Mouse (Mus musculus): ENCODE results near the gene Dera. TPM values are rescaled to one million over a fixed set of nuclear protein-coding genes. Genes with fewer than 3 reads are reported as not detected.

Gene Dera
- total RNA-seq, 2 experiments from 2014 or later = 3.7 to 4.8 TPM

DNA sequence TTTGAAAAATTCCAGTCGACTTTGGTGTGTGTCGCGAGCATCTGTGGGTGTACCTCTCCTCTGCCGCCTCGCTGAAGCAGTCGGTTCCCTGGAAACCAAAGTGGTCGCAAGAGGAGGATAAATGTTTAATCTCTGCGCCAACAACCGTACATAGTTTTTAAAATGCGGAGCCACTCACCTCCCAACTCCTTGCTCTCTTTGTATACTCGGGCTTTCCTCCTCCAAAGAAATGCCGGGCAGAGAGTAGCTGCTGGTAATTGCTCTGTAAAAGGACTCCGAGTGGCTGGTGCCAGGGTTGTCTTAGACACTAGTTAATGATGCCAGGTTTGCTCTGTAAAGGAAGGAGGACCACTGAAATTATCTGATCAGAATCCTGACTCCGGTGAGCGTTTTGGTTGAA, 6.6 kb downstream of the Dera start:
- Histone ChIP-seq H3K27ac (no peak overlapping the region), H3K4me3 (no peak overlapping the region; the same call in 1 of the 2 replicates)
- intact Hi-C loops (cut with DNase I) = no loop called here
- no peak for TF ChIP-seq CTCF (IDR thresholded peaks at IDR 0.05)
- peak in 1 of 2 experiments; percentile 28 for DNase-seq (ENCODE audit: extremely low spot score in 1 of 2, low spot score in 2 of 2)

DNA sequence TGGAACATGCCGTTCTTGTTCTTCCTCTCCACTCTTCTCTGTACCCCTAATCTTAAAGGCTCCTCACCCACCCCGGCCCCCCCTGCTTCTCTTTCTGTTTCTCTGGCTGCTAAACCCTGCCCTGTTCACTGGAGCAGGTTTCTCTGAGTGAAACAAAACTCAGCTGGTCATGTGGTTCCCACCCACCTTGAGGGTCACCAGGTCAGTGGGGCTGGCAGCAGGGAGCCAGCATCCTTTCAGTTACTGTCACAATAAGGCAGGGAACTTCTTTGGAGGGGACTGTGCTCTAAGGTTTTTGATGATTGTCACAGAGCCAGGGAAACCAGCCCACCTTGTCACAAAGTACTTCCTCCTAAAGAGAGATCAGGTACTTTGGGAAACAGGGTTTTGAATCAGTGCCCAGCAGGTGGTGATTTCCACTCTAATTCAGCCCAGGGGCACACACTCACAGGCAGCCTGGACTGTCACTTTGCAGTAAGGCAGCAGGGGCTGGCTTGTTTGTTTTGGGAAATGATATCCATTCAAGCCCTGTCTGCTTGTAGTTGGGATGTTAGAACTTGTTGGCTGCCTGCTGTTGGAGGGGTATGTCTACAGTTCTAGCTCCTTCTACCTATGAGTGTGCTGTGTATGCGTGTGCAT, 10.3 kb downstream of the Dera start:
- intact Hi-C loops (cut with DNase I) = no loop called here
- TF ChIP-seq CTCF (IDR thresholded peaks at IDR 0.05) = no peak
- no peak overlapping the region for H3K4me3 ChIP-seq
- no peak overlapping the region for H3K27ac ChIP-seq
- DNase-seq (ENCODE audit: extremely low spot score in 1 of 2, low spot score in 2 of 2) = no peak

DNA sequence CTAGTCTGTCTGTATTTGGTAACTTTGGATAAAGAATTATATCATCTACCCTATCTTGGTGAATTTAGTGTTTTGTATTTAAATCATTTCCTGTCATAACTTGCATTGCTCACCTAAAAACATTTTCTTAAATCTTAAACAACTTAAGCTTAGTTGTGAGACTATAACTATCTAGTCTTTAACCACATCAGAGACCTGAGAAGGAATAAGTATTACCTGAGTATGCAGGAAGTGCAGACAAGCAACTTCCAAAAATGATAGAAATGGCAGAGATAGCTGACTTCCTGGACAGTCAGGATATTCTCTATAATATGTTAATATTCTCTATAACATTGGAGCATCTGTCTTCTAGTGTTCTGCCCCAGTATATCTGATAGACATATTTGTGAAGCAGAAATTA, 11.8 kb downstream of the Dera start:
- no peak overlapping the region for H3K27ac ChIP-seq
- intact Hi-C loops (cut with DNase I) = no loop called here
- H3K4me3 ChIP-seq = no peak overlapping the region
- no peak for DNase-seq (ENCODE audit: extremely low spot score in 1 of 2, low spot score in 2 of 2)
- no peak for TF ChIP-seq CTCF (IDR thresholded peaks at IDR 0.05)

DNA sequence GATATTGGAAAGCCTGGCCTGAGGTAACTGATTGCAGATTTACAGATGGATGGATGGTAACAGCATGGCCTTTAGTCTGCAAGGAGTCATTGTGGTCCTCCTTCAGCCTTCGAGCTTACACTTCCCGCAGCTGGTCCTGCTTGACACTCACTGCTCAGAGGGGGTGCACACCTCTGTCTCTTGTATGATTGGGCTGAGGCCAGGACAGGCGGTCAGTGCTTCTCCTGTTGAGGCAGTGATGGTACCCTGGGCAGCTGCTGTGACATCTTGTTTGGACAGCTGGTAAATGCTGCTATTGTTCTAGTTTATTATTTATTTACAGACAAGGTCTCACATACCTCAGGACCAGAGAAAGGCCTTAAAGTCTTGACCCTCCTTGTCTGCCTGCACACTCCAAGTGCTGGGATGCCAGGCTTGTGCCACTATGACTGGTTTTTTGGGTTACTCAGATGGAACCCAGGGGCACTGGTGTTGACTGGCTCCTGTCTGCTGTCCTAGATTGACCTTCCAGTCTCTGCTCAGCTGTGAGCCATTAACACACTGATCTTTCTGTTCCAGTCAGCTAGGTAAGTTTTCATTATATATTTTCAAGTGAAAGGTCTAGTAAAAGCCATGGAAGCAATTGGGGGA, 17.4 kb downstream of the Dera start:
- no peak for DNase-seq (ENCODE audit: extremely low spot score in 1 of 2, low spot score in 2 of 2)
- H3K4me3 ChIP-seq = no peak overlapping the region
- TF ChIP-seq CTCF (IDR thresholded peaks at IDR 0.05) = no peak
- intact Hi-C loops (cut with DNase I) = no loop called here
- H3K27ac ChIP-seq = no peak overlapping the region

DNA sequence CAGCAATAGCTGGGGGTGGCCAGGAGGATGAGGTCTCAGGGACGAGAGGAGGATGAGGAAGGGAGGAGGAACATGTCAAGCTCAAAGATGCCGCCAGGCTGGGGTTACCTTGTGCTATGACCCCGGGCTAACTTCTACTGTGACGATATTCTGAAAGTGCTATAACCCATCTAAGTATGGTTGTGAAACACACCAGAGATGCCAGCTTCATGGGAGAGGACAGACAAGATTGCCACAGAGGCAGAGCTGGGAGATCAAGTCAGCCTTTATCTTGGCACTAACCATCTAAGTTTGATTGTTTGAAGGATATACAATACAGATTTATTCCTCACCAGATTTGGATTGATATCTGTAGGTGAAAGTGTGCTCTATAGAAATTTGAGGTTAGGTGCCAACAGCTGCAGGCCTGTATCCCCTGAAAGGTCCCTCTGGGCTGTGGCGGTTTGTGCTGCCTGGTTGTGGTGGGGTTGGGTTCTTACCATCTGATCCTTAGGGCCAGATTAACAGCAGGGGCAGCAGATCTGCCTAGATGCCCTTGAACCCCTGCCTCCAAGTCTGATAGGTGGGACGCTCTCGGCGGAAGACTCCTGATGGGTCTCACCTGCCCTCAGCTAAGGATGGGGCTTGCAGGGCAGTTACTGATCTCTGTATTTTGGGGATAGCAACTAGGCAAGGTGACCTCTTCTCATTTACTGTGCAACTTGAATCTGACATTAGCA, 18.7 kb downstream of the Dera start:
- no peak for DNase-seq (ENCODE audit: extremely low spot score in 1 of 2, low spot score in 2 of 2)
- no peak overlapping the region for H3K27ac ChIP-seq
- TF ChIP-seq CTCF (IDR thresholded peaks at IDR 0.05) = no peak
- intact Hi-C loops (cut with DNase I) = no loop called here
- H3K4me3 ChIP-seq = no peak overlapping the region

DNA sequence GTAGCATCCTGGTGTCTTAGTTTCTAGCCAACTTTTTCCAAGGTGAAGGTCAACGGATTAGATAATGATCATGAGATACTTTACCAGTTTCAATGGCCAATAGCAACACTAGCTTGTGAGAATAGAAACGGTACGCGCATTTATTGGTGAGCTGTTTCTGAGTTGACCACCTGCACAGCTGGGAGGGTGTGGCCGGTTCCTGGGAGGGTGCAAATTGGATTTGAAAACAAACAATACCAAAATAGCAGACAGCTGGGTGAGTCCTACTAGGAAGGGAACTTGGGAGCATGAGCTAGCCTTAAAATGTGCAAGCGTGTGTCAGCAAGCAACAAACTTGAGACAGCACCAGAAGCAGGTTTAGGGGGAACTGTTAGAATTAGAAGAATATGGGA, 19.3 kb downstream of the Dera start:
- no peak for DNase-seq (ENCODE audit: extremely low spot score in 1 of 2, low spot score in 2 of 2)
- intact Hi-C loops (cut with DNase I) = no loop called here
- no peak for TF ChIP-seq CTCF (IDR thresholded peaks at IDR 0.05)

DNA sequence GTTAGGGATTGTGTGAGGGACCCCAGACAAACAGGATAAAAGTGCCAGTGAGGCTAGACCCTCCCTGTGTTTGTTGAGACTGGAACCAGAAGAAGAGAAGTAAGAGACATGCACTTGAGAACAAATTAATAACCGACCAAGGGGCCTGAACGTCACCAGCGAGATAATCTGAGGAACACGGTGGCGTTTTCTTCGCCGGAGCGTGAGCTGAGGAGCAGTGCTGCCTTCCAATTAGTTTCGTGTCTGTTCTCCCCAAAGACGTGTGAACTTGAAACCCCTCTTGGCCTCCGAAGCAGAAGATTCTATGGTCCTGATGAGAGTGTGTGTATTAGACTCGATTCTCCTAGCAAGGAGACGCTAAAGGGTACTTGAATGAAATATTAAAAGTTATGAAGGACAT, 19.8 kb downstream of the Dera start:
- Histone ChIP-seq H3K27ac (no peak overlapping the region), H3K4me3 (no peak overlapping the region)
- no peak for TF ChIP-seq CTCF (IDR thresholded peaks at IDR 0.05)
- intact Hi-C loops (cut with DNase I) = no loop called here
- no peak for DNase-seq (ENCODE audit: extremely low spot score in 1 of 2, low spot score in 2 of 2)

More for the DNA sequence above, 19.3 kb downstream of the Dera start:
- no peak overlapping the region for H3K4me3 ChIP-seq
- H3K27ac ChIP-seq = no peak overlapping the region

DNA sequence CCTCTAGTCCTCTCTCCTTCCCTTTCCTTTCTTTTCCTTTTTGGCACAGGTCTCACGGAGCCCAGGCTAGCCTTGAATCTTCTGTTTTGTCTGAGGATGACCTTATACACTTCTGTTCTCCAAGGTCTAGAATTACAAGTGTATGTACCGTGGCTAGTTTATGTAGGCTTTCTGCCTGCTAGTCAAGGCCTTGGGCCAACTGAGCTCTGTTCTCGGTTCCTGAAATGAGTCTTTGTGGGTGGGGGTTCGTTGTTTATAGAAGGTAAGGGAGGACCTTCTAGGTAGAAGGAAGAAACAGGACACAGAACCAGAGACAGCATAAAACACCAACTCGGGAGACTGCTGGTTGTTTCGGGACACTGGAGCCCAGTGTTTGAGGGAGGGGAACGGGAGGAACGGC, 20.8 kb downstream of the Dera start:
- no peak for DNase-seq (ENCODE audit: extremely low spot score in 1 of 2, low spot score in 2 of 2)
- intact Hi-C loops (cut with DNase I) = no loop called here
- TF ChIP-seq CTCF (IDR thresholded peaks at IDR 0.05) = no peak
- Histone ChIP-seq H3K27ac (no peak overlapping the region), H3K4me3 (no peak overlapping the region)

DNA sequence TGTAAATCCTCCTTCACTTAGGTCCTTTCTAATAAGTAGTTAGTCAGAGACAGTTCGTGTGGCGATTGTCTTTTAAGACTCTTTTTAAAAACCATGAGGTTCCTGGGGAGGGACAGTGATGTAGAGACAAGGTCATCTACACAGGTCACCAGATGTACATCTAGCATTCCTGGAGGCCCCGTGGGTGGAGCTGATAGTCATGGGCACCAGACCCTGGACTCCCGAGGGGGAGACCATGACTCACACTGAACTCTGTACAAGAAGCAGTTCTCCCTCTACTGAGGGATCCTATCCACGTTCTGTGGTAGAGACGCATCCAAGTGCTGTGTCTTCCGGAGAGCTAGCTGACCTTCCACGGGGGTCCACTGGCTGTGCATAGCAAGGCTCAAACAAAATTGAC, 22.6 kb downstream of the Dera start:
- H3K4me3 ChIP-seq = no peak overlapping the region
- no peak for TF ChIP-seq CTCF (IDR thresholded peaks at IDR 0.05)
- H3K27ac ChIP-seq = no peak overlapping the region

DNA sequence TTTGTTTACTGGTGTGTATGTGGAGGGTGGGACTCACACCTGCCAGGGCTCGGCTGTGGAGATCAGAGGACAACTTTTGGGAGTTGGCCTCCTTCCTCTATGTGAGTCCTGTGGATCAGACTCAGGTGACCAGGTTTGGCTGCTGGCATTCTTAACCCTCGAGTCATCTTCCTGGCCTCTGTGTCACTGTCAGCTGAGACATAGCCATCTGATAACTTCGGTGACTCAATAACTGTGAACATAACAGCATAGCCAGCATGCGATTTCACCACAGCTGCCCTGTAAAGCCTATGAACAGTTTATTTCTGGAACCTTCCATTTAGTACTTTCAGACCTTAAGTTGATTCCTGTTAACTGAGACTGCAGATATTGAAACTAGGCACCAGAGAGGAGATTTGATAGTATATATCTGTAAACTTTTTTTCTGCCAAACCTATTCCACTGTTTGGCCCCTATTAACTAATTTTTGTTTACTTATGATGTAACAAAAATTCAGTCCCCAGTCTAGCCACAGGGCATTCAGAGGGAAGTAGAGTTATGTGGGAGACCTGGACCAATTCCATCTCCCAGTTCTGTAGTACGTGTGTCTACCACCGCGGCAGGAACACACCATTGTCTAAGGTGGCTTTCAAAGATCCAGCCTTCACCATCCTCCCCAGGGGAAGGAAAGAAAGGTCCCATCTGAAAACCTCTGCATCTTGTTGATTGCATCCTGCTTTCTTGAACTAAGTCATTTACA, 29.7 kb downstream of the Dera start:
- intact Hi-C loops (cut with DNase I) = no loop called here
- Histone ChIP-seq H3K27ac (no peak overlapping the region), H3K4me3 (no peak overlapping the region)
- no peak for DNase-seq (ENCODE audit: extremely low spot score in 1 of 2, low spot score in 2 of 2)
- no peak for TF ChIP-seq CTCF (IDR thresholded peaks at IDR 0.05)

More for the DNA sequence above, 22.6 kb downstream of the Dera start:
- intact Hi-C loops (cut with DNase I) = no loop called here
- no peak for DNase-seq (ENCODE audit: extremely low spot score in 1 of 2, low spot score in 2 of 2)

DNA sequence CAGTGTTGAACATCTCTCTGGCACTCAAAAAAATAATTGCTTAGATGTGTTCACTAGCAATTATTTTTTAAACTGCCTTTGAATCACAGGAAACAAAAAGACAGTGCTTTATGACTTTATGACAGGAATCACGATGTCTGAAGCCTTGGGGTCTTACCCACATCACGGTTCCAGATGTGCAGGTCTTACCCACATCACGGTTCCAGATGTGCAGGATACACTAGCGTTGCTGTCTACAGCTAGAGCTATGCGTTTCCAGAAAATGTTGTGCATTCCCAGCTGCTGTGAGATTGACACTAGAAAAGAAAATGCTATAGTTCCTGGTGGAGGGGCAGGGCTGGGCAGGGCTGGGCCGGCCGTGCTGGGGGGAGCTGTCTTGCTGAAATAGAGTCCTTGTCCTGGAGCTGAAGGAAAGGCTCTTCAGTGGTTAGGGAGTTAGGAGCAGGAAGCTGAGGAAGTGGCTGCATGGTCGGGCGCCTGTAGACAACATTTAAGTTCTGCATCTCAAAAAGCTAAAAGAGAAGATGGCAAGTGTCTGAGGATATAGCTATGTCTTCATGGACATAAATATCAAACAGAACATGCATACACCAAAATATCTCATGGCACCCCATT, 34.7 kb downstream of the Dera start:
- no peak overlapping the region for H3K27ac ChIP-seq
- H3K4me3 ChIP-seq = no peak overlapping the region
- no peak for DNase-seq (ENCODE audit: extremely low spot score in 1 of 2, low spot score in 2 of 2)
- intact Hi-C loops (cut with DNase I) = no loop called here
- TF ChIP-seq CTCF (IDR thresholded peaks at IDR 0.05) = no peak

Data from left cerebral cortex, adult 2 months (tissue).